Mouse (Mus musculus): ENCODE results near the gene Myo19. TPM values are rescaled to one million over a fixed set of nuclear protein-coding genes. Genes with fewer than 3 reads are reported as not detected.

Gene Myo19
- polyA plus RNA-seq, 1 experiment from 2014 or later, result 10.0 TPM

DNA sequence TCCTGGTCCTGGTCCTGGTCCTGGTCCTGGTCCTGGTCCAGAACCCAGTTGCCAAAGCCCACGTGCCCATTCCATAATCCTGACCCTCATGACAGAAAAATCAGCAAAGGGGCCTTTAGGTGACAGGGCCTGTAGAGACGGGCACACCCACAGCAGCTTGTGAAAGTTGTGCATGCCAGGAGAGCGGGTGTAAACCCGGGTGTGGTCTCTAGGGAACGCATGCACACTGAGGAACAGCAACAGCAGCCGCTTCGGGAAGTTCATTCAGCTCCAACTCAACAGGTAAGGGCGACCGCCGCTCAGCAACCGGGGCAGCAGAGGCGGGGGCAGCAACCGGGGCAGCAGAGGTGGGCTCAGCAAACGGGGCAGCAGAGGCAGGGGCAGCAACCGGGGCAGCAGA, 13.2 kb downstream of the Myo19 start:
- no peak for ATAC-seq (replicated peaks; ENCODE audit: low FRiP score, low TSS enrichment, low read depth)
- Histone ChIP-seq H3K9ac (ENCODE audit: low read length) (no peak overlapping the region), H3K4me1 (replicated peaks; ENCODE audit: control insufficient read depth, insufficient read depth, low read length) (no peaks in the 10 kb centered on the region), H3K27me3 (replicated peaks; ENCODE audit: control insufficient read depth, insufficient read depth, low read length) (no peaks in the 10 kb centered on the region), H3K36me3 (ENCODE audit: control insufficient read depth, insufficient read depth, low read length) (peaks cover 65% of the 10 kb centered on the region), H3K9me3 (ENCODE audit: control insufficient read depth, low read length) (no peaks in the 10 kb centered on the region), H3K27ac (ENCODE audit: low read depth) (no peak overlapping the region), H3K4me3 (ENCODE audit: low read depth, low read length) (no peak overlapping the region), H3K4me2 (ENCODE audit: low read length) (no peak overlapping the region)
- no peak for DNase-seq (ENCODE audit: low spot score)
- WGBS, result 92% methylated on average over 15 of the region's 15 CpGs

DNA sequence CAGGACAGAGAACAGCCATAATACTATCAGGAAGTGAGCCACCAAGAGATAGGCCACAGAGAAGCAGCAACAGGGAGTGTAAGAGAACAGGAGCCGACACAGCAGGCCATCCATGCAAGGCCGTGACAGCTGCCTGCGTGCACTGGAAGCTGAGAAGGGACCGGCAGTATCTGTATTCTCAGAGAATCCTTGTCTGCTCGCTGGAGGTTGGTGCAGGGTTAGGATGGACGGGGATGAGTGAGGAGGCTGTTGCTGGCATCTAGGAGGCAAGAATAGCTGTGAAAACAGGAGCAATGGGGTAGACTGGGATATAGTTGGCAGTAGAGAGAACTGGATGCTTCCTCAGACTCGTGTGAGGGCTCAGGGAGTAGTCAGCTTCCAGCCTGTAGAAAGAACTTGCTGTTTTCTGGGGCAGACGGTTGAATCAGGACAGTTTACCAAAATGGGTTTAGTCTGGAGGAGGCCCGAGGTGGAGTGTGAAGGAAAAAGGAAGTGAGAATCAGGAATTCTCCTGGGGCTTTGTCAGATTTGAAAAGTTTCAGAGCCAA, 24.7 kb downstream of the Myo19 start:
- Histone ChIP-seq H3K4me1 (replicated peaks; ENCODE audit: control insufficient read depth, insufficient read depth, low read length) (no peaks in the 10 kb centered on the region), H3K27me3 (replicated peaks; ENCODE audit: control insufficient read depth, insufficient read depth, low read length) (no peaks in the 10 kb centered on the region), H3K36me3 (ENCODE audit: control insufficient read depth, insufficient read depth, low read length) (peaks cover 99% of the 10 kb centered on the region), H3K9ac (ENCODE audit: low read length) (no peak overlapping the region), H3K4me3 (ENCODE audit: low read depth, low read length) (no peak overlapping the region), H3K4me2 (ENCODE audit: low read length) (no peak overlapping the region), H3K9me3 (ENCODE audit: control insufficient read depth, low read length) (no peaks in the 10 kb centered on the region), H3K27ac (ENCODE audit: low read depth) (no peak overlapping the region)
- ATAC-seq (replicated peaks; ENCODE audit: low FRiP score, low TSS enrichment, low read depth) (no peak), DNase-seq (ENCODE audit: low spot score) (no peak)
- 88% methylated on average over 9 of the region's 9 CpGs for WGBS

DNA sequence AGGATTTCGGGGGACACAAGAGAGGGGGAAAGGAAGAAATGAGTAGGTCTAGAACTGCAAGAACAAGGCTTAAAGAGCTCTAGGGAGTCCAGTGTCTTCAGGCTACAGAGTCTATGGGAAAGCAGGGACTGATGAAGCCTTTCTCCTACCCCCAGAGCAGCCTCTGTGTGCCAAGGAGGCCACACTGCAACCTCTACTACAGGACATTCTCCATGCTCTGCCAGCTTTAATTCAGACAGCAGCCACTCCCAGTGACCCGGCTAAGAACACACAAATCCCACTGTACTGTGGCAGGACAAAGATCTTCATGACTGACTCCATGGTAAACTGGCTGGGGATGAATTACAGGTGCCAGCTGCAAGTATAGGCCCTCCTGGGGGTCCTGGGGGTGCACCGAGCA, 27.1 kb downstream of the Myo19 start:
- Histone ChIP-seq H3K4me1 (replicated peaks; ENCODE audit: control insufficient read depth, insufficient read depth, low read length) (no peaks in the 10 kb centered on the region), H3K27me3 (replicated peaks; ENCODE audit: control insufficient read depth, insufficient read depth, low read length) (no peaks in the 10 kb centered on the region), H3K9me3 (ENCODE audit: control insufficient read depth, low read length) (no peaks in the 10 kb centered on the region), H3K36me3 (ENCODE audit: control insufficient read depth, insufficient read depth, low read length) (peaks cover 97% of the 10 kb centered on the region), H3K4me3 (ENCODE audit: low read depth, low read length) (no peak overlapping the region), H3K9ac (ENCODE audit: low read length) (no peak overlapping the region), H3K27ac (ENCODE audit: low read depth) (no peak overlapping the region), H3K4me2 (ENCODE audit: low read length) (no peak overlapping the region)
- DNase-seq (ENCODE audit: low spot score) (no peak), ATAC-seq (replicated peaks; ENCODE audit: low FRiP score, low TSS enrichment, low read depth) (no peak)
- 79% methylated on average over 3 of the region's 3 CpGs for WGBS

- Histone ChIP-seq H3K27ac (ENCODE audit: low read depth) (no peak overlapping the region), H3K27me3 (replicated peaks; ENCODE audit: control insufficient read depth, insufficient read depth, low read length) (no peaks in the 10 kb centered on the region), H3K9ac (ENCODE audit: low read length) (no peak overlapping the region), H3K4me2 (ENCODE audit: low read length) (no peak overlapping the region), H3K4me3 (ENCODE audit: low read depth, low read length) (no peak overlapping the region), H3K36me3 (ENCODE audit: control insufficient read depth, insufficient read depth, low read length) (peaks cover 96% of the 10 kb centered on the region), H3K4me1 (replicated peaks; ENCODE audit: control insufficient read depth, insufficient read depth, low read length) (no peaks in the 10 kb centered on the region), H3K9me3 (ENCODE audit: control insufficient read depth, low read length) (no peaks in the 10 kb centered on the region)
- ATAC-seq (replicated peaks; ENCODE audit: low FRiP score, low TSS enrichment, low read depth) (no peak), DNase-seq (ENCODE audit: low spot score) (no peak)
- WGBS, result 86% methylated on average over 6 of the region's 6 CpGs
Measured at GRCm38 (mm10) chr11:84908480-84908879, 28.5 kb downstream of the Myo19 start.

GRCm38 (mm10) chr11:84910411-84910810, 30.5 kb downstream of the Myo19 start:
- ATAC-seq (replicated peaks; ENCODE audit: low FRiP score, low TSS enrichment, low read depth) (no peak), DNase-seq (ENCODE audit: low spot score) (no peak)
- Histone ChIP-seq H3K4me2 (ENCODE audit: low read length) (no peak overlapping the region), H3K36me3 (ENCODE audit: control insufficient read depth, insufficient read depth, low read length) (peaks cover 83% of the 10 kb centered on the region), H3K9ac (ENCODE audit: low read length) (no peak overlapping the region), H3K4me3 (ENCODE audit: low read depth, low read length) (no peak overlapping the region), H3K27ac (ENCODE audit: low read depth) (no peak overlapping the region), H3K4me1 (replicated peaks; ENCODE audit: control insufficient read depth, insufficient read depth, low read length) (0 out of 2 replicates have a peak, but pooled peaks cover 3% of the 10 kb centered on the region), H3K27me3 (replicated peaks; ENCODE audit: control insufficient read depth, insufficient read depth, low read length) (no peaks in the 10 kb centered on the region), H3K9me3 (ENCODE audit: control insufficient read depth, low read length) (no peaks in the 10 kb centered on the region)
- 75% methylated on average over 4 of the region's 4 CpGs for WGBS

- WGBS, result 81% methylated on average over 5 of the region's 5 CpGs
- H3K4me3 ChIP-seq (ENCODE audit: low read depth, low read length), result no peak overlapping the region
- ATAC-seq (replicated peaks; ENCODE audit: low FRiP score, low TSS enrichment, low read depth) (no peak), DNase-seq (ENCODE audit: low spot score) (no peak)
- H3K4me2 ChIP-seq (ENCODE audit: low read length), result no peak overlapping the region
- H3K27me3 ChIP-seq (replicated peaks; ENCODE audit: control insufficient read depth, insufficient read depth, low read length), result no peaks in the 10 kb centered on the region
- peaks cover 41% of the 10 kb centered on the region for H3K36me3 ChIP-seq (ENCODE audit: control insufficient read depth, insufficient read depth, low read length)
- no peak overlapping the region for H3K27ac ChIP-seq (ENCODE audit: low read depth)
- H3K9ac ChIP-seq (ENCODE audit: low read length), result no peak overlapping the region
- H3K9me3 ChIP-seq (ENCODE audit: control insufficient read depth, low read length), result no peaks in the 10 kb centered on the region
- 0 out of 2 replicates have a peak, but pooled peaks cover 4% of the 10 kb centered on the region for H3K4me1 ChIP-seq (replicated peaks; ENCODE audit: control insufficient read depth, insufficient read depth, low read length)
Measured at GRCm38 (mm10) chr11:84914673-84915072, 34.7 kb downstream of the Myo19 start.

DNA sequence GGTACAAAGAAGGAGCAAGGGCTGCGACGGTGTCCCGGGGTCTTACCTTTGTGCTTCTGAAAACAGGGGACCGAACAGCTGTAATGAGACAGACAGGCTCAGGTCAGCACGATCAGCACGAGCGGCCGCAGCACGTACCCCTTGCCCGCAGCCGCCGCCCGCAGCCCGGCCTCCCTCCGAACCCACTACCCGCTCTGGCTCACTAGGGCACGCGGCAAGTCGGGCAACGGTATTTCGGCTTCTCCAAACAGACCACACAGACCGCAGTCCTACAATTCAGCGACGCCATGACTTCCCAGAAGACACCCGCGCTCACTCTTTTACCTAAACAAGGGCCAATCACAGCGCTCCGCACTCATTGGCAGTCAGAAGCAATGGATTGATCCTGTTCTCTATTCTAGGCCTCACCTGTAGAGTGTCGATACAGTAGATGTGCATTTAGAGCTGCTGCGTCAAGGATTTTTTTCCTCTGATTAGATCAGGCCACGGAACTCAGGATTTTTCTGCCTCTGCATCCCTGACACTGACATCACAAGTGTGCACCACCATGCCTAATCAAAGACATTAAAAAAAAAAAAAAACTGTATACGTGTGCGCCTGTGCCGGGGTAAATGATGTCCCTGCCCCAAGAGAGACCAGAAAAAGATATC, 36.2 kb downstream of the Myo19 start, which contains the start of gene Znhit3:
Gene Znhit3, minus strand, starts transcription at position 314 of the 650 bp plus-strand sequence.
- H3K4me3 ChIP-seq (ENCODE audit: low read depth, low read length), result peak within 1 kb of the TSS; percentile 72
- 4% methylated on average over 34 of the region's 34 CpGs for WGBS
- H3K4me1 ChIP-seq (replicated peaks; ENCODE audit: control insufficient read depth, insufficient read depth, low read length), result 0 out of 2 replicates have a peak, but pooled peaks cover 4% of the 10 kb centered on the region
- no peaks in the 10 kb centered on the region for H3K9me3 ChIP-seq (ENCODE audit: control insufficient read depth, low read length)
- ATAC-seq (replicated peaks; ENCODE audit: low FRiP score, low TSS enrichment, low read depth), result peak; percentile 92
- H3K9ac ChIP-seq (ENCODE audit: low read length), result peak within 1 kb of the TSS; percentile 65
- H3K27ac ChIP-seq (ENCODE audit: low read depth), result no peak within 1 kb of the TSS
- peaks cover 28% of the 10 kb centered on the region for H3K36me3 ChIP-seq (ENCODE audit: control insufficient read depth, insufficient read depth, low read length)
- no peaks in the 10 kb centered on the region for H3K27me3 ChIP-seq (replicated peaks; ENCODE audit: control insufficient read depth, insufficient read depth, low read length)
- peak within 1 kb of the TSS; percentile 56 for H3K4me2 ChIP-seq (ENCODE audit: low read length)
- peak; percentile 89 for DNase-seq (ENCODE audit: low spot score)

DNA sequence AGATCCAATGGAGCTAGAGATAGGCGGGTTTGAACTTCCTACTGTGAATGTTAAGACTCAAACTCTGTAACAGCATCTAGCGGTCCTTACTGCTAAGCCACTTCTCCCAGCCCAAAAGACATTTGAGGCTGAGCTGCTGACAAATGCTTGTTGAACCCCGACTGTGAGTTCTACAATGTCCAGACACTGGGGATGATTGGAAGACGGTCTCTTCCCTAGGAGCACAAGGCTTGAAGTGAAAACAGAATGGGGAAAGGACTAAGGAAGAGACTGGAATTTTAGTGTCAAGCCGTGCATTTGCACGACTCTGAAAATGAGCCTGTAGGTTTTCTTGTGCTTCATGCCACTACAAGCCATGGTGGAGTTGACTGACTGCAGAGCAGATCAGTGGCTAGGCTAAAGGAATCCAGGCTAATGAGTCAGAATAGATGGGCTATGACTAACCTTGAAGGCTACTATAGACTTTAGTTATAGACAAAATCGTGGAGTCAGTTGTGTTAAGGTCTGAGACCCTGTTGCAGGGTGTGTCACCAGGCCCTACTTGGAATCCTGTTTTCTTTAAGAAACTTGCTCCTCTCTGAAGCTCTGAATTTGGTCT, 36.9 kb downstream of the Myo19 start:
- H3K9ac ChIP-seq (ENCODE audit: low read length), result peak overlapping the region; percentile 65; the same call in 1 of the 2 replicates
- peaks cover 22% of the 10 kb centered on the region for H3K36me3 ChIP-seq (ENCODE audit: control insufficient read depth, insufficient read depth, low read length)
- no peak overlapping the region for H3K27ac ChIP-seq (ENCODE audit: low read depth)
- H3K4me3 ChIP-seq (ENCODE audit: low read depth, low read length), result peak overlapping the region; percentile 72
- no peak for DNase-seq (ENCODE audit: low spot score)
- no peaks in the 10 kb centered on the region for H3K27me3 ChIP-seq (replicated peaks; ENCODE audit: control insufficient read depth, insufficient read depth, low read length)
- no peaks in the 10 kb centered on the region for H3K9me3 ChIP-seq (ENCODE audit: control insufficient read depth, low read length)
- peak overlapping the region; percentile 47 for H3K4me2 ChIP-seq (ENCODE audit: low read length)
- 0 out of 2 replicates have a peak, but pooled peaks cover 4% of the 10 kb centered on the region for H3K4me1 ChIP-seq (replicated peaks; ENCODE audit: control insufficient read depth, insufficient read depth, low read length)
- 59% methylated on average over 7 of the region's 7 CpGs for WGBS
- ATAC-seq (replicated peaks; ENCODE audit: low FRiP score, low TSS enrichment, low read depth), result no peak
